Mouse (Mus musculus) liver, adult 2 months (tissue): ENCODE measurements at regions not wholly inside any gene's neighbourhood (a gene's known extent, or its start where the extent isn't known, plus 50 kb on each side); places are given as distances from the start of the nearest gene placed in this dataset.

ENCODE experiments used
- DNase-seq: peaks from one replicate; pipeline ENCODE4 v3.0.0-alpha.2; 2011; ENCODE audit warnings: low read depth, low spot score; ENCODE audit errors: extremely low read depth
- H3K27ac ChIP-seq: fragments of 200-500 bp; replicated peaks from 2 replicates; pipeline ENCODE4 v1.5.1; 2012; ENCODE audit warnings: low read depth, mild to moderate bottlenecking, control low read depth, inconsistent platforms, low read length; ENCODE audit not compliant: insufficient read depth
- H3K27me3 ChIP-seq: fragments of 200-500 bp; 2 replicates; pipeline ENCODE4 v1.6.1; 2012; ENCODE audit warnings: mild to moderate bottlenecking, moderate library complexity, low read length, inconsistent platforms; ENCODE audit not compliant: control insufficient read depth, insufficient read depth
- H3K36me3 ChIP-seq: fragments of 200-500 bp; 2 replicates; pipeline ENCODE4 v1.6.1; 2012; ENCODE audit warnings: low read length, inconsistent platforms; ENCODE audit not compliant: control insufficient read depth, insufficient read depth
- H3K4me1 ChIP-seq: fragments of 200-500 bp; 2 replicates; pipeline ENCODE4 v1.6.1; 2011; ENCODE audit warnings: low read length; ENCODE audit not compliant: control insufficient read depth, insufficient read depth
- H3K4me3 ChIP-seq: fragments of 200-500 bp; 2 replicates; pipeline ENCODE4 v1.5.1; 2011; ENCODE audit warnings: low read depth, mild to moderate bottlenecking, control low read depth, low read length, moderate library complexity; ENCODE audit not compliant: insufficient read depth
- H3K79me2 ChIP-seq: fragments of 200-500 bp; 2 replicates; pipeline ENCODE4 v1.6.1; 2012; ENCODE audit warnings: inconsistent platforms, mild to moderate bottlenecking, low read length, moderate library complexity; ENCODE audit not compliant: control insufficient read depth, insufficient read depth
- H3K9ac ChIP-seq: fragments of 200-500 bp; 2 replicates; pipeline ENCODE4 v1.6.1; 2012; ENCODE audit warnings: low read depth, mild to moderate bottlenecking, control low read depth, inconsistent platforms, low read length
- CTCF ChIP-seq: fragments of 200-500 bp; IDR thresholded peaks from 2 replicates; pipeline ENCODE4 v1.5.1; 2011; ENCODE audit warnings: low read depth, low read length, control low read depth
- POLR2A ChIP-seq: fragments of 200-500 bp; IDR thresholded peaks from 2 replicates; pipeline ENCODE4 v1.6.1; 2011; ENCODE audit warnings: low read length, control low read depth; ENCODE audit not compliant: insufficient read depth; ENCODE audit errors: extremely low read depth
- WGBS: fragments of 180-500 bp; shearing (Covaris S2); methylation state at CpG from one replicate; pipeline ENCODE4 v1.1.7; 2018; 5-methylcytosine and 5-hydroxymethylcytosine counted together

DNA sequence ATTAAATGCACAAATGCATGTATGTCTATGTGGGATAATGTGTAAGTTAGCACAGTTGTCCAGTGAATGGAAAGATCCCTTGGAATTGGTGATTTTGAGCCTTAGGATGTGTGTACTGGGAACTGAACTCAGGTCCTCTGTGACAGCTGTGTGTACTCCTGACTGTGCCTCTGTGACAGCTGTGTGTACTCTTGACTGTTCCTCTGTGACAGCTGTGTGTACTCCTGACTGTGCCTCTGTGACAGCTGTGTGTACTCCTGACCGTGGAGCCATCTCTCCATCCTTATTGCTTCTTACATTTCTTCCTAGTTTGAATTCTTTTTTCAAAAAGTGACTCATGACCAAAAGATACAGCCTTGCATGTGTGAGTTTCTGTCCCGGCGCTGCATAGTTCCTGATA is 239.7 kb downstream of the Gpat3 start:
- no peak overlapping the region for H3K9ac ChIP-seq
- no peak for DNase-seq
- 70% methylated on average over 3 of the region's 3 CpGs for WGBS
- H3K27me3 ChIP-seq: no peaks in the 10 kb centered on the region
- H3K4me1 ChIP-seq: no peaks in the 10 kb centered on the region
- H3K4me3 ChIP-seq: no peak overlapping the region
- TF ChIP-seq POLR2A: no peak
- no peak for TF ChIP-seq CTCF
- H3K27ac ChIP-seq: no peak overlapping the region
- H3K79me2 ChIP-seq: no peaks in the 10 kb centered on the region
- H3K36me3 ChIP-seq: no peaks in the 10 kb centered on the region

DNA sequence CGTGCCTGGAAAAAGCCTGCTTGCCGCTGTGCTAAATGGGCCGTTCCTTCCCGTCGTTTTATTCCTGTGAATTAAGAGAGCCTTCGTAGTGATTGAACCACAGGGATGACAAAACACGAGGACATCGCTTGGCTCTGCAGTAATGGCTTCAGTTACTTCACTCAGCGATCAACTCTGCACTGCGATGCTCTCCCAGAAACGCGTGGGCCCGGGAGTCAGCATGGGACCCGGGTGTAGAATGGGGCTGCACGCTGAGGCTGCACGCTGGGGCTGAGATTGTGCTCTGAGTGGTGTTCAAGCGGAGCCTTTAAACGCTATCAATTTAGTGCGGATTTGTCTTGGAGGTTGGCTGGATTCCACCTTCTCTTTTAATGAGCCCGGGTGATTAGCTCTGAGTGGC is 237.1 kb downstream of the Gpat3 start:
- DNase-seq: no peak
- no peak overlapping the region for H3K4me3 ChIP-seq
- H3K79me2 ChIP-seq: no peaks in the 10 kb centered on the region
- H3K27me3 ChIP-seq: no peaks in the 10 kb centered on the region
- no peak overlapping the region for H3K9ac ChIP-seq
- H3K36me3 ChIP-seq: no peaks in the 10 kb centered on the region
- H3K27ac ChIP-seq: no peak overlapping the region
- 81% methylated on average over 20 of the region's 20 CpGs for WGBS
- no peaks in the 10 kb centered on the region for H3K4me1 ChIP-seq
- no peak for TF ChIP-seq POLR2A
- no peak for TF ChIP-seq CTCF

DNA sequence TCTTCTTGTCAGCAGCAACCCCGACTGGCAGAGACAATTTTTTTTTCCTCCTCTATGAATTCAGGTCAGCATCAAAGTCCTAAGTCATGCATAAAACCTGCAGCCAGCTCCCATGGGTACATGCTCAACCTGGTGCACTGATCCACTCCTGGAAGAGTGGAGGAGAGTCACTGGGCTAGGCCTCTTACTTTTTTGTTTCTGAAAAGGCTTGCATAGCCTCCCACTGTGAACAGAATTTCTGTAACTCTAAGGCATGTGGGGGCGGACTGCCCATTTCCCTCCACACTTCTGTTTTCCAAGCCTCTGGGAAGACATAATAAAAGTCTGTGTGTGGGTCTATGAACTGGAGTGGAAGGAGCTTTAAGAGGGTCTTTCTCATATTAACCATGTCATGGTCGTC is 218.8 kb downstream of the Gpat3 start:
- Histone ChIP-seq H3K4me3 (no peak overlapping the region), H3K4me1 (no peaks in the 10 kb centered on the region), H3K27ac (no peak overlapping the region), H3K36me3 (no peaks in the 10 kb centered on the region), H3K9ac (no peak overlapping the region), H3K27me3 (no peaks in the 10 kb centered on the region), H3K79me2 (no peaks in the 10 kb centered on the region)
- DNase-seq: no peak
- 82% methylated on average over 3 of the region's 3 CpGs for WGBS
- TF ChIP-seq POLR2A (no peak), CTCF (no peak)

DNA sequence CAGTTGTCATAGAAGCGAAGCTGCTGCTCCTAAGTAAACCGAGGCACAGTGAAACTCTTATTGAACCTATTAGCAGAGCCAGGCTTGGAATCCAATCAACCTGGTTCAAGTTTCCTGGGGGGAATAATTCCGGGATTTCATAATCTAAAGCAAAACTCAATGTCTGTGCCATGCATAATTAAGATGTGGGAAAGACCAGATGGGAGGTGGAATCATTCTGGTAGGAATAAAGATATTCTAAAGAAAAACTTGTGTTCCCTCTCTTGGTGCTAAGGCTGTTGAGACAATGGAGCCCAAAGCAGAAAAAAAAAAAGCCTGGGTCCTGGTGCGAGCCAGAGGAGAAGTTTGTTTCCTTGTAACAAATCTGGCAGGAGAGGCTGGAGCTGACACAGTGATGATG is 217.7 kb downstream of the Gpat3 start:
- Histone ChIP-seq H3K36me3 (no peaks in the 10 kb centered on the region), H3K9ac (no peak overlapping the region), H3K27ac (no peak overlapping the region), H3K27me3 (no peaks in the 10 kb centered on the region), H3K79me2 (no peaks in the 10 kb centered on the region), H3K4me1 (no peaks in the 10 kb centered on the region), H3K4me3 (no peak overlapping the region)
- no peak for DNase-seq
- 80% methylated on average over 4 of the region's 4 CpGs for WGBS
- TF ChIP-seq CTCF (no peak), POLR2A (no peak)

DNA sequence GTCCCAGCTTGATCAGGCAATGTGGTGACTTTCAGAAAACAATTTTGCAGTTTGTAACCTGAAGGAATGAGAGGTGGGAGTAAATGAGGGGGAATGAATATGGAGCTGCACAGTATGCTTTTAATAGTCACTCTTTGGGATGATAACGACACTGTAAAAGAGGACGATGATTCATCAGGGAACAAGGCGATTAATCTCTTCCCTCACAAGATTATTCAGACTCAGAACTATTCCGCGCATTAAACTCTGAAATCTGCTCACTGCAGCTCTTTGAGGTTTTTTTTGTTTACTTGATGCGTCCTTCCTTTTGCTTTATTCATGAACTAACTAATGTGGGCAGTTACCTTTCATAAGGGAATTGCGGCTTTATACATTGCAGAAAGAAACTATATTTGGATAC is 206.1 kb downstream of the Gpat3 start:
- no peak overlapping the region for H3K9ac ChIP-seq
- no peaks in the 10 kb centered on the region for H3K27me3 ChIP-seq
- TF ChIP-seq POLR2A (no peak), CTCF (no peak)
- H3K27ac ChIP-seq: no peak overlapping the region
- H3K4me3 ChIP-seq: no peak overlapping the region
- WGBS: 89% methylated on average over 7 of the region's 7 CpGs
- no peaks in the 10 kb centered on the region for H3K4me1 ChIP-seq
- no peaks in the 10 kb centered on the region for H3K79me2 ChIP-seq
- no peaks in the 10 kb centered on the region for H3K36me3 ChIP-seq
- DNase-seq: no peak

DNA sequence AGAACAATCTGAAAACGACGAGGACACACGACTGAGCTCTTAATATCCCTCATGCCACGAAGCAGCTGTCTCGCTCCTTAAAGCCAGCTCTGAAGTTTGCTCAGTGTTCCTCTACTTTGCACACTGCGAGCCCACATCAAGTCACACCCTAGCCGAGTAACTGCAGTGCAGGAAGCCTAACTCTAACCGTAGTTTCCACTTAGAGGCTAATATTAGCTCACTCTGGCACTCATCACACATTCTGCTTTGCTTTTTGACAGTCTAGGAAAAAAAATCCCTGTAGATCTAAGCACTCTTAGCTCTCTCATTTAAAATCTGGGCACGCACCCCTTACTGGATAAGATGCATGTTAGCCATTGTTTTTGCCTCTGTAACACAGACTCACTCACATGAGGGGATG is 195.0 kb downstream of the Gpat3 start:
- H3K9ac ChIP-seq: no peak overlapping the region
- 73% methylated on average over 9 of the region's 9 CpGs for WGBS
- H3K4me3 ChIP-seq: no peak overlapping the region
- no peaks in the 10 kb centered on the region for H3K36me3 ChIP-seq
- H3K27ac ChIP-seq: no peak overlapping the region
- H3K4me1 ChIP-seq: no peaks in the 10 kb centered on the region
- no peak for TF ChIP-seq CTCF
- no peak for TF ChIP-seq POLR2A
- H3K79me2 ChIP-seq: no peaks in the 10 kb centered on the region
- no peaks in the 10 kb centered on the region for H3K27me3 ChIP-seq
- DNase-seq: no peak
